Mouse (Mus musculus): Measurements from ENCODE around the gene Coa4.

Coa4 gene

DNA sequence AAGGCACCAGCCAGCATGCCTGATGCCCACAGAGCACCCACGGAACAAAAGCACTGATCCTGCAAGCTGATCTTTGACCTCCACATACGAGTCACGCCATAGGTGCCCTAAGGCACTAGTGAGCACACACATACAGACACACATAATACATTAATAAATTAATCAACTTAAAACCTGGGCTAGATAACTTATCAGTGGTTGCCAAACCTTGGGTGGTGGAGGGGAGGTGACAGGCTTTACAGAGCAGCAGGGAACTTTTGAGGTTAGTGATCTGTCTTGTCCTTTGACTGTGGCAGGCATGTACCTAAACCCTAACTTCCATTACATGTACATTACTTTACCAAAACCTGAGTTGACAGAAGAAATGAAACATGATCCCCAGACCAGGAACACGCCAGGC, 22.5 kb downstream of the Coa4 start:
- DNase-seq (ENCODE audit: low read depth, low spot score): no peak

DNA sequence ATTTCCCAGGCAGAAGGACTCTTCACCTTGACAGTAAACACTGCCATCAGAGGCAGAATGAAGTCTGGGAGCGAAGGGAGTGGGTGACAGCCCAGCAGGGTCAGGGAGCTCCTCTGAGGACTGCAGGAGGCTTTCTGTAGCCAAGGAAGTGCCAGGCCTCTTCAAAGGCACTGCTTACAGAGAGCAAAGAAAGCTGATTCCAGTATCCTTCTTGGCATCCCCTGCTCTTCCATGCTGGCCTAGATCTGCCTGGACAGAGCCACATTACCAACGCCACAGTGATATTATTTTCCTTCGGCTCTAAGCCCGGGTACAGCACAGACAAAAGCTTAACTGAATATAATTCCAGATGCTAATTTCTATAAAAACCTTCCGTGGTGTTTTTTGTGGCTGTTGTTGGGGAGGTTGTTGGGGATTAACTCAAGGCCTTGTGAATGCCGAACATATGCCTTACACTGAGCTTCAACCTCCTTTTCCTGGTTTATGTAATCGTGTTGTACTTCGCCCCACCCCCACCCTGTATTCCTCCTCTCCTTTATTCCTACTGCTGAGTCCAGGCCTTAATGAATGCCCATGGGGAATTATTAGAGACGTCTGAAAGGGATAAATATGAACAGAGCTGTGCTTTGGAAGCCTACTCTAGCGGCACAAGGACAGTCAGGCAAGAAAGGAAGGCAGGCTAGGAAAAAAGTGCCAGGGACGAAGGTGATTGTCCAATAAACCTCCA, 25.2 kb downstream of the Coa4 start:
- no peak for DNase-seq (ENCODE audit: low read depth, low spot score)

DNA sequence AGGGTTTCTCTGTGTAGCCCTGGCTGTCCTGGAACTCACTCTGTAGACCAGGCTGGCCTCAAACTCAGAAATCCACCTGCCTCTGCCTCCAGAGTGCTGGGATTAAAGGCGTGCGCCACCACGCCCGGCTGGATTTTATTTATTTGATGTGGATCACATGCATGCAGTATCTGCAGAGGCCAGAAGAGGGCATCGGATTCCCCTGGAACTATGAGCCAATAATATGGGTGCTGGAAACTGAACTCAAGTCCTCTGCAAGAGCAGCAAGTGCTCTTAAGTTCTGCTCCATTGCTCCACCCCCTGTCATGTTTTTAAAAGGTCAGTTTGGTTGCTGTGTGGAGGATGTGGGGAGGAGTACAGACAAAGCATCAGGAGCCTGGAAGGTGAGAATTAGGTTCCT, 30.4 kb downstream of the Coa4 start:
- peak; percentile 86 for DNase-seq (ENCODE audit: low read depth, low spot score)

DNA sequence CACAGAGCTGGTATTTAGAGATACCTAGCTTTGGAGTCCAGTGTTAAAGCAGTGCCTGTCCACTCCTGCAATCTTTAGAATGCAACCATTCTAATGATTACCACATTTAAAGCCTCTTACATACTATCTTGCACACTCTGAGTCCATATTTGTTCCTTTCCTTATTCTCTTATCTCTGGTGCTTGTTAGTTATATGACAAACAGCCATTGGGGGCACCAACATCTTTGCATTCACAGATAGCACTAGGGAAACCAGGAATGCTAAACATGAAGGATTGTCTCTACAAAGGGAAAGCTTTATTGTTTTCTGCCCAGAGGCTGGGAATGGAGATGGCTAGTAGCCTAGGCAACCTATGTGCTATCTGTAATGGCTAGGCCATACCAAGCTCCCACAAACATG, 33.0 kb downstream of the Coa4 start:
- no peak for DNase-seq (ENCODE audit: low read depth, low spot score)

DNA sequence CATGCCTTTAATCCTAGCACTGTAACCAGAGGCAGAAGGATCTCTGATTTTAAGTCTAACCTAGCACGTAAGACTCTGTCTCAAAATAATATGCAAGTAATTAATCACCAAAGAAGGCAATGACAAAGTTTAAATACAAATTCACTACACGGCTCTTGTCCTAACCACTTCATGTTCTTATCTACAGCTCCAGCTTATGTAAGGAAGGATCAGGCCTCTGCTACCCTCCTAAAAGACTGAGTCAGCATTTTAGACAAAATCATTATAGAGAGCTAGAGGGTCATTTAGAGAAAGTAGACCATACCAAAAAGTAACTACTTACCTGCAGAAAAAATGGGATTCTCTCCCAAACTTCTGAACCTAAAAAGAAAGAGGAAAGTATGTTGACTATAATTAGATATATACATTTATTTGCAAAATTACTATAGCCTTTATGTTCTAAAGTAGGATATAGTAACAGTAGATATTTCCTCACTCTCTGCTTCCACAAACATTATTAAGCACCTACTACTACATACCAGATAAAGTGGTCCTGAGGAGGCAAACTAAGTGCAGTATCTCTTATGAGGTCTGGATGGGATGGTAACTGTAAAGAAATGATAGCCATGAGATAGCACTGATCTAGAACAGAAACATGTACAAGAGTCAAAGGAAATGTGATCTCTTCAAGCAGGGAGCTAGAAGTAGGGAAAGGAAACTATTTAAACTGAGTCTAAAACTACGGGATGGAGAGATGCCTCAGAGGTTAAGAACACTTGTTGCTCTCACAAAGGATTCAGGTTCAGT, 34.3 kb downstream of the Coa4 start:
- no peak for DNase-seq (ENCODE audit: low read depth, low spot score)

DNA sequence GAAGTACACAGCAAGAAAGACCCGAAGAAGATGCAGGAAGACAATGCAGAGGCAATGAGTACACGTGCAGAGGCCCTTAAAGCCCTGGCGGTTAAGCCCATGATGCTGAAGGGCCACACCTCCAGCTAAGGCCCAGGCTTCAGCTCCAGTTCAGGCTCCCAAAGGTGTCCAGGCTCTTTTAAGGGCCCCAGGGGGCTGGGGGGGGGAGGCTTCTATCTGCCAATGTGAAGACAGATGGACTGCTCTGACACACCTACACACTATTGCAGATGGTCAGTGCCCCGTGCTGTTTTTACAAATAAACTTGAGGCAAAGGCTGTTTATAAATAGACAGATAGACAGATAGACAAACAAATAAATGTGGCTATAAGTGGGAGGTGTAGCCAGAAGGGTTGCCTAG, 35.2 kb downstream of the Coa4 start:
- DNase-seq (ENCODE audit: low read depth, low spot score): no peak

DNA sequence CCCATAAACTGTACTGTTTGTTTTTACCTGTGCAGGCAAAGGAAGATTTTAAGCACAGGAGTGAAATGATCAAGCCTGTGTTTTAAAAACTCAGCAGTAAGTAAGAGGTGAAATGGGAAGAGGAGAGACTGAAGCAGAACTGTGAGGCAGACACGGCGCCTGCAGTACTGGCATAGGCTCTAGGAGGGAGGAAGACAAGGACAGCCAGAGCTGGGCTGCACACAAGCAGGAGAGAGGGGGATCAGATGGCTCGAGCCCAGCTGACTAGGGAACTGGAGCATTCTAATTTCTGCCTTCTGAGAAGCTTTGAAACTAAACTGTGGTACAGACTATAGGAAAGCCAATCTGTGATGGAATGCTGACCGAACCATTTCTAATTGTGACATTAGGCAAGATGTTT, 35.8 kb downstream of the Coa4 start:
- no peak for DNase-seq (ENCODE audit: low read depth, low spot score)

DNA sequence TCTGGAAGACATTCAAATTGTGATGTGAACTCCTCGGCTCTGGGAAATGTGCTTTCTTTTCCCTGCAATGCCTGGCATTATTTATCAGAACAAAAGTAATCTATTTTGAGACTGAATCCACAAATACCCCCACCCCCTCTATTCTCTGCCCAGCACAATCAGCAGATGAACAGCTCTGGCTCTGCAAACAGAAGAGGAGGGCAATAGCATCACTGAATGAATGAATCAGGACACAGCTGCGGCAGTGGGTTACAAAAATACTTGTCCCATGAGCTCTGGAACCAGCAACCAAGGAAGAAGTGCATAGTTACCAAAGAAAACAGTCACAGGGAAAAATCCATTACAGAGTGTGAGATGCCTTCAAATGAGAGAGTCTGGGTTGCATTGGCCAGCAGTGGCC, 41.9 kb downstream of the Coa4 start:
- DNase-seq (ENCODE audit: low read depth, low spot score): no peak

DNA sequence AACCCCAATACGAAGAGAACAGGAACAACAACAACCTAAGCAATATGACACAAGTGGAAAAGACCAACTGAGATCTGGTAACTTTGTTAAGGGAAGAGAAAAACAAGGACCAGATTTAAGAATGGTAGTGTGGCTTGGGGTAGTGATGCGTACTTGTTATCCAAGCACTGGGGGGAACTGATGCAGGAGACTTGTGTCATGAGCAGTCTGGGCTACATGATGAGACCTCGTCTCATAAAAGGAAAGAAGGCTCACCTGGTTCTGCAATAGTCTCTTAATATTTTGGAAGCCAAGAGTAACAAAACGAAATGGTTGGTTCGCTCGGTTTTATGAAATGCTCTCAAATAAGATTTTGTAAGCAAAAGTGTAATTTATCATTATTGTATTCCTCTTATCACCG, 45.4 kb downstream of the Coa4 start:
- DNase-seq (ENCODE audit: low read depth, low spot score): no peak

DNA sequence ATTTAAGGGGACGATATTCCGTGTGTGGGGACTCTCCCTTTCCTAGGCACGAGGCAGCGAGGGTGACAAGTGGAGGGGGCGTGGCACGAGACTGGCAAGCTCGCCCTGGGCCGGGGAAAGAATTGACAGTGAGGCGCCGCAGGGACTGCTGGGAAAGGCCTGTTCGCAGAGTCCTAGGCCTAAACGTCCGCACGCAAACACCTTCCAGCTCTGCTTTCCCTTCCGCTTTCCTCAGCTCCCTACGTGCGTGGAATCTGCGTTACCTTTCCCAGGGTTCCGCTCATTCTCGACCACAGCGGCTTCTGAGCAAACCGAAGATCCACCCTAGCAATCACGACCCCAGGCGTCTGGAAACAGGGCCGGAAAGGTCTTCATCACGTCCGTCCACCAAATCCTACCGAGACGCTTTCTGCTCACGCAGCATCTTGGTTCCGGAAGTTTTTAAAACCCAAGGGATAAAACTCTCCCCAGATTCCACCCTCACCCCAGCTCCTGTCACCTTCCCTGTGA, 45.9 kb downstream of the Coa4 start:
- peak; percentile 93 for DNase-seq (ENCODE audit: low read depth, low spot score)

DNA sequence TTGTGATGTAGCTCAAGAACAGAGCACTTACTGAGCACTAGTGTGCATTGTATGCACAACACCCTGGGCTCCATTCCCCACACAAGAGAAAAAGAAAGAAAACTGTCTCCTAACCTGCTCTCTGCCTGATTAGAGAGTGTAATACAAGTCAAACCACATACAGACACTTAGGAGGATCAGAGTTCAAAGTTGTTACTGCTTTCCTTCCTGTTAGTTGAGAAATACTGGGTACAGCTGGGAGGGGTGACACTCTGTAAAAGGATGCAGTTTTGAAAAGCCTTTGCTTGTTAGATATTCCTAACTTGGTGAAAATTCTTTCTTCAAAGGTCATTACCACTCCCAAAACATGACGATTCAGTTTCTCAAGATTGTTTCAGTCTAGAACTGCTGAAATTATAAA, 52.9 kb downstream of the Coa4 start:
- no peak for DNase-seq (ENCODE audit: low read depth, low spot score)
